Comparison of ENCODE assay signal across 20 mouse cellular contexts in the genomic region with DNA sequence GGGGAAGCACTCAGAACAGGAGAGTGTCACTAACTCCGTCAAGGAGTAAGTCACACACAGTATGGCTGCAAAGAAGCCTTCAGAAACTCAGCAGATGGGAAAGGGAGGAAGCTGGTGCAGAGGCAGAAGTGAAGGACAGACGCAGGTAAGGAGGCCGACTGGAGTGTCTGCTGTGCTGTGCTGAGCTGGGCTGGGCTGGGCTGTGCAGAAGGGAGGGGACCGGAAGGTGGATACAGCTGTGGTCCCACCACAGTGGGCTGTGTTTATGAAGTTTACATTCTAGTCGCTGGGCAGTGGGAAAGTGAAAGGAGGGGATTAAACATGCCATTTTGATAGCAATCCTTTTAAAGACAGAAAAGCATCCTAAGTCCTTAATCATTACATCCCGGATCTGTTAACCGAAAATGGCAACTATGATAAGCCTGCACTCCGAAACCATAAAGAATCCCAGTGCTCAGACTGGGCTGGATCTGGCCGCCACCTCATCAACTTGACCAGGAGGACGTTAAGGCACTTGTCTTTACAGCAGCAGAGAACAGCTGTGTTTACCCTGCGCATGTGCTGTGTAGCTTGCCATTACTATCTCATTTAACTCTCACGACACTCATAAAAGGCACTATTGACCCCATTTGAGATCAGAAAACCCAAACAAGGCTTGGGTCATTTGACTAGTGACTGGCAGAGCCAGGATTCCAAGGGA. TPM values are rescaled to one million over a fixed set of nuclear protein-coding genes. Genes with fewer than 3 reads are reported as not detected.
A peak's percentile ranks its signal among the peaks of the same experiment; 100 is the strongest.
DNase-seq lines count a peak whose midpoint lies in the region; ATAC-seq and TF ChIP-seq lines count a peak whose summit lies in the region.
"Had no signal": no experiment of that assay in that cellular context is flagged by ENCODE, and none has a peak within 500 bp of the region (broad histone marks: within the 10 kb centered on the region; RNA-seq: fewer than 3 reads in every experiment).

No protein-coding gene starts in this region.

- TF ChIP-seq POLR2A in lung, adult 2 months (IDR thresholded peaks at IDR 0.05; ENCODE audit: borderline replicate concordance, extremely low read depth, low read depth, low read length), result no peak

- ATAC-seq in lung, embryonic 16.5 days (ENCODE audit: low read depth), result peak; percentile 43; the same call in 1 of the 2 replicates
- ATAC-seq in intestine, postnatal 0 days, result no peak
- ATAC-seq in hindbrain, embryonic 11.5 days (ENCODE audit: low FRiP score), result no peak
- ATAC-seq in hindbrain, embryonic 16.5 days, result no peak
- ATAC-seq: midbrain, embryonic 13.5 days had no signal

- no peak for TF ChIP-seq CTCF in lung, adult 2 months (IDR thresholded peaks at IDR 0.05; ENCODE audit: insufficient read depth, low read length)
- no peak for TF ChIP-seq CTCF in intestine, postnatal 0 days (IDR thresholded peaks at IDR 0.05; ENCODE audit: low read depth)

- DNase-seq in lung, adult 2 months, result no peak
- peak; percentile 22 for DNase-seq in induced T-regulatory cell, adult 2 months (ENCODE audit: low read depth)
- DNase-seq in thymus, postnatal 14 days, result peak; percentile 76
- no peak for DNase-seq in hindbrain, embryonic 11.5 days (ENCODE audit: low spot score)
- DNase-seq: adrenal gland, adult 8-10 months; cerebellum, adult 9-10 months; gastrocnemius, adult 2 months; kidney, adult 9 months; kidney, postnatal 25 days; left cerebral cortex, postnatal 4 days; liver had no signal

- 31% methylated on average over 12 of the region's 12 CpGs for WGBS in lung, embryonic 16.5 days
- 47% methylated on average over 12 of the region's 12 CpGs for WGBS in lung, adult 2 months
- WGBS in intestine, postnatal 0 days, result 46% methylated on average over 12 of the region's 12 CpGs
- WGBS in hindbrain, embryonic 11.5 days, result 88% methylated on average over 12 of the region's 12 CpGs
- 86% methylated on average over 12 of the region's 12 CpGs for WGBS in hindbrain, embryonic 16.5 days

- H3K27ac ChIP-seq in lung, embryonic 16.5 days (ENCODE audit: low read length), result no peak overlapping the region
- no peak overlapping the region for H3K27ac ChIP-seq in intestine, postnatal 0 days (ENCODE audit: low read depth, low read length)
- H3K27ac ChIP-seq in hindbrain, embryonic 11.5 days (ENCODE audit: low read depth, low read length), result no peak overlapping the region
- no peak overlapping the region for H3K27ac ChIP-seq in hindbrain, embryonic 16.5 days (ENCODE audit: low read depth, low read length)
- H3K27ac ChIP-seq: forebrain, embryonic 12.5 days; gastrocnemius, adult 2 months; hindbrain, embryonic 15.5 days; left cerebral cortex, adult 2 months; midbrain, embryonic 13.5 days; neural tube, embryonic 15.5 days had no signal

- H3K9me3 ChIP-seq in lung, embryonic 16.5 days (ENCODE audit: control insufficient read depth, low read length), result no peaks in the 10 kb centered on the region
- H3K9me3 ChIP-seq in intestine, postnatal 0 days (ENCODE audit: control insufficient read depth), result no peaks in the 10 kb centered on the region
- no peaks in the 10 kb centered on the region for H3K9me3 ChIP-seq in hindbrain, embryonic 11.5 days (ENCODE audit: control insufficient read depth, low read length)
- no peaks in the 10 kb centered on the region for H3K9me3 ChIP-seq in hindbrain, embryonic 16.5 days (ENCODE audit: control insufficient read depth, low read length)
- H3K9me3 ChIP-seq: forebrain, embryonic 12.5 days; heart, embryonic 12.5 days; hindbrain, embryonic 15.5 days; midbrain, embryonic 13.5 days; neural tube, embryonic 15.5 days had no signal

- no peaks in the 10 kb centered on the region for H3K27me3 ChIP-seq in lung, embryonic 16.5 days (ENCODE audit: control insufficient read depth, insufficient read depth, low read depth, low read length)
- H3K27me3 ChIP-seq in intestine, postnatal 0 days (replicated peaks; ENCODE audit: control insufficient read depth, insufficient read depth, low read length), result no peaks in the 10 kb centered on the region
- H3K27me3 ChIP-seq in hindbrain, embryonic 11.5 days (ENCODE audit: control insufficient read depth, insufficient read depth, low read length), result no peaks in the 10 kb centered on the region
- H3K27me3 ChIP-seq in hindbrain, embryonic 16.5 days (replicated peaks; ENCODE audit: control insufficient read depth, insufficient read depth, low read length), result no peaks in the 10 kb centered on the region
- H3K27me3 ChIP-seq: forebrain, embryonic 12.5 days; hindbrain, embryonic 15.5 days; midbrain, embryonic 13.5 days; neural tube, embryonic 15.5 days had no signal

- no peak overlapping the region for H3K4me2 ChIP-seq in lung, embryonic 16.5 days (ENCODE audit: low read depth, low read length)
- 0 out of 2 replicates have a peak overlapping the region, but pooled peaks have one; percentile 24 for H3K4me2 ChIP-seq in intestine, postnatal 0 days (replicated peaks; ENCODE audit: low read depth)
- H3K4me2 ChIP-seq in hindbrain, embryonic 11.5 days (replicated peaks; ENCODE audit: low read depth, low read length), result no peak overlapping the region
- H3K4me2 ChIP-seq in hindbrain, embryonic 16.5 days (ENCODE audit: low read length), result no peak overlapping the region
- H3K4me2 ChIP-seq: forebrain, embryonic 12.5 days; heart, embryonic 12.5 days; hindbrain, embryonic 15.5 days; midbrain, embryonic 13.5 days; neural tube, embryonic 15.5 days had no signal

- no peak overlapping the region for H3K9ac ChIP-seq in lung, embryonic 16.5 days (ENCODE audit: low read length)
- H3K9ac ChIP-seq in intestine, postnatal 0 days (ENCODE audit: low read depth, low read length), result no peak overlapping the region
- no peak overlapping the region for H3K9ac ChIP-seq in hindbrain, embryonic 11.5 days (ENCODE audit: low read depth, low read length)
- no peak overlapping the region for H3K9ac ChIP-seq in hindbrain, embryonic 16.5 days (ENCODE audit: low read depth, low read length)
- H3K9ac ChIP-seq: forebrain, embryonic 12.5 days; heart, embryonic 12.5 days; hindbrain, embryonic 15.5 days; midbrain, embryonic 13.5 days; neural tube, embryonic 15.5 days had no signal

- H3K4me1 ChIP-seq in lung, embryonic 16.5 days (replicated peaks; ENCODE audit: control insufficient read depth, insufficient read depth, low read length), result peaks cover 41% of the 10 kb centered on the region
- H3K4me1 ChIP-seq in lung, adult 2 months (ENCODE audit: control insufficient read depth, insufficient read depth, low read length), result peaks cover 25% of the 10 kb centered on the region
- peaks cover 20% of the 10 kb centered on the region for H3K4me1 ChIP-seq in intestine, postnatal 0 days (replicated peaks; ENCODE audit: control insufficient read depth, insufficient read depth, low read length)
- H3K4me1 ChIP-seq in hindbrain, embryonic 11.5 days (replicated peaks; ENCODE audit: control insufficient read depth, insufficient read depth, low read length), result peaks cover 5% of the 10 kb centered on the region
- peaks cover 12% of the 10 kb centered on the region for H3K4me1 ChIP-seq in hindbrain, embryonic 16.5 days (ENCODE audit: control insufficient read depth, insufficient read depth, low read depth, low read length)

- no peaks in the 10 kb centered on the region for H3K36me3 ChIP-seq in lung, embryonic 16.5 days (ENCODE audit: control insufficient read depth, insufficient read depth, low read length)
- H3K36me3 ChIP-seq in intestine, postnatal 0 days (ENCODE audit: control insufficient read depth, insufficient read depth), result no peaks in the 10 kb centered on the region
- no peaks in the 10 kb centered on the region for H3K36me3 ChIP-seq in hindbrain, embryonic 11.5 days (ENCODE audit: control insufficient read depth, insufficient read depth, low read length)
- no peaks in the 10 kb centered on the region for H3K36me3 ChIP-seq in hindbrain, embryonic 16.5 days (ENCODE audit: control insufficient read depth, insufficient read depth, low read length)
- H3K36me3 ChIP-seq: forebrain, embryonic 12.5 days; heart, embryonic 12.5 days; hindbrain, embryonic 15.5 days had no signal

- no peak overlapping the region for H3K4me3 ChIP-seq in lung, embryonic 16.5 days (ENCODE audit: low read length)
- no peak overlapping the region for H3K4me3 ChIP-seq in lung, adult 2 months (replicated peaks; ENCODE audit: extremely low read depth, low read depth, low read length)
- H3K4me3 ChIP-seq in intestine, postnatal 0 days (ENCODE audit: low read depth, low read length), result no peak overlapping the region
- no peak overlapping the region for H3K4me3 ChIP-seq in hindbrain, embryonic 11.5 days (ENCODE audit: low read depth, low read length)
- H3K4me3 ChIP-seq in hindbrain, embryonic 16.5 days (ENCODE audit: low read length), result no peak overlapping the region
- H3K4me3 ChIP-seq: forebrain, embryonic 12.5 days; gastrocnemius, adult 2 months; heart, embryonic 12.5 days; hindbrain, embryonic 15.5 days; left cerebral cortex, adult 2 months; midbrain, embryonic 13.5 days; neural tube, embryonic 15.5 days had no signal

RNA-seq across cellular contexts. Expression of gene Tbcel, which starts 40.3 kb away (rescaled TPM):
- polyA plus RNA-seq in lung, embryonic 16.5 days (2015; fragmentation: Nextera tagmentation; extraction: Ambion mirVana), result 4.2 and 4.8 TPM in 2 replicates
- polyA plus RNA-seq in lung, adult 2 months (2012; rRNA removed), result 12.0 and 19.9 TPM in 2 replicates
- polyA plus RNA-seq in intestine, postnatal 0 days (2015; fragmentation: Nextera tagmentation; extraction: Ambion mirVana), result 12.2 and 16.0 TPM in 2 replicates
- polyA plus RNA-seq in hindbrain, embryonic 11.5 days (2014; fragmentation: Nextera tagmentation; extraction: Ambion mirVana), result 4.7 and 6.6 TPM in 2 replicates
- polyA plus RNA-seq in hindbrain, embryonic 16.5 days (2015; fragmentation: Nextera tagmentation; extraction: Ambion mirVana), result 4.3 and 4.4 TPM in 2 replicates

Comparison
In these comparisons a context has a peak if more than half of its experiments do, and no peak if none do; other contexts are left out.
1. DNase-seq: peak in induced T-regulatory cell, adult 2 months (single experiment) and thymus, postnatal 14 days (single experiment); none in lung, adult 2 months (single experiment) and hindbrain, embryonic 11.5 days (single experiment).